Mouse (Mus musculus) hindbrain, embryonic 15.5 days (tissue): ENCODE results near the gene Siglech. TPM values are rescaled to one million over a fixed set of nuclear protein-coding genes. Genes with fewer than 3 reads are reported as not detected.
"Not testable (repeated sequence)": the region's sequence is repeated elsewhere in the genome, so short reads cannot be mapped to it uniquely, and the experiment has no call there.

Experiments used
- ATAC-seq: fragments of 200-750 bp; cut with Nextera tagmentation; 2 replicates; pipeline ENCODE4 v1.8.0; 2017; ENCODE audit warnings: low read depth, moderate number of reproducible peaks, moderate TSS enrichment; ENCODE audit not compliant: low FRiP score
- H3K27ac ChIP-seq: fragments of 300-500 bp; sonication (generic); replicated peaks from 2 replicates; pipeline ENCODE4 v1.5.1; 2015; ENCODE audit warnings: mild to moderate bottlenecking, inconsistent platforms
- H3K27me3 ChIP-seq: fragments of 300-500 bp; sonication (generic); 2 replicates; pipeline ENCODE4 v1.6.1; 2015; ENCODE audit warnings: control low read depth, inconsistent platforms
- H3K36me3 ChIP-seq: fragments of 300-500 bp; sonication (generic); 2 replicates; pipeline ENCODE4 v1.6.1; 2015; ENCODE audit warnings: control low read depth, inconsistent platforms
- H3K4me1 ChIP-seq: fragments of 300-500 bp; sonication (generic); replicated peaks from 2 replicates; pipeline ENCODE4 v1.6.1; 2015; ENCODE audit warnings: control low read depth, inconsistent platforms
- H3K4me2 ChIP-seq: fragments of 300-500 bp; sonication (generic); 2 replicates; pipeline ENCODE4 v1.6.1; 2015; ENCODE audit warnings: moderate library complexity, mild to moderate bottlenecking, inconsistent platforms
- H3K4me3 ChIP-seq: fragments of 300-500 bp; sonication (generic); 2 replicates; pipeline ENCODE4 v1.5.1; 2015; ENCODE audit warnings: mild to moderate bottlenecking, inconsistent platforms
- H3K9ac ChIP-seq: fragments of 300-500 bp; sonication (generic); 2 replicates; pipeline ENCODE4 v1.6.1; 2015; ENCODE audit warnings: inconsistent platforms
- H3K9me3 ChIP-seq: fragments of 300-500 bp; sonication (generic); 2 replicates; pipeline ENCODE4 v1.6.1; 2016; ENCODE audit warnings: control low read depth, inconsistent platforms
- WGBS: fragments of 180-500 bp; shearing (Covaris S2); methylation state at CpG from one replicate; pipeline ENCODE4 v1.1.7; 2015; 5-methylcytosine and 5-hydroxymethylcytosine counted together
- polyA plus RNA-seq: library from polyadenylated mRNA; unstranded; fragments of >200 nt; fragmentation: Nextera tagmentation; extraction: Ambion mirVana; gene quantifications from 2 replicates; pipeline ENCODE4 v1.2.1, GENCODE M21; 2015

Gene Siglech
- polyA plus RNA-seq, 1 experiment from 2014 or later = 2.2 TPM

DNA sequence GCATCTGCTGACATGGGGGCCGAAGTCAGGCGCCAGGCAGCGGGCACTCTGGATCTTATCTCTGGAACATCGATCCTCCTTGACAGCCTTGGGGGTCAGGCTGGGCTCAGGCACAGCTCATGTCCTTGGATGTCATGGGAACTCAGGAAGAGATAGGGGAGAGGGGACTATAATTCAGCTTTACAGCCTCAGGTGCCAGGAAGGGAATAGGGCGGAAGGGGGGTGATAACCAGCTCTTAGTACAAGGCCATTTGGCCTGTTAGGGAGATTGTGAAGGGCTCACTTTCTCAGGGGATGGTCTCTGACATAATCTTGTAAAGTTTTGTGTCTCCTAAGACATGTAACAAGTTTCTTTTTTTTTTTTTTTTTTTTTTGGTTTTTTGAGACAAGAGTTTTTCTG lies 22.6 kb downstream of the Siglech start:
- ATAC-seq, H3K9ac ChIP-seq, H3K4me2 ChIP-seq, H3K27ac ChIP-seq, H3K27me3 ChIP-seq, H3K9me3 ChIP-seq, H3K36me3 ChIP-seq, H3K4me3 ChIP-seq: not testable (repeated sequence)
- WGBS = 87% methylated on average over 5 of the region's 5 CpGs
- peaks cover 15% of the 10 kb centered on the region for H3K4me1 ChIP-seq

DNA sequence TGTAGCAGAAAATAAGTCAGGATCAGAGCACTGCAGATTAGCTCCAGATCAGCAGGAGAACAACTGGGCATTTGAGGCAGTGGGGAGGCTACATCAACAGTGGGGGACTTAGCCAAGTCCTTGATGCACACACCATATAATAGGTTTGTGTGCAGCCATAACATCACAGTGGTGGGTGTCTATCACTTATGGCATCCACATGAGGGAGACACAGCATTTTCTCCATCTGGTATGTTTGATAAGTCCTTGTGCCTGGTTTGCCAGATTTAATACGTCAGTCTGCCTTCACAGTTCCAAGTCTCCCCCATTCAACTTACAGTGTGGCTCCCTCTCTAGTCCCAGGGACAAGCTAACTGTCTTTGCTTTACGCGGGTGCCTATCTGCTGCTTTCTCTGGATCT lies 24.3 kb downstream of the Siglech start:
- ATAC-seq = no peak
- H3K9ac ChIP-seq = no peak overlapping the region

DNA sequence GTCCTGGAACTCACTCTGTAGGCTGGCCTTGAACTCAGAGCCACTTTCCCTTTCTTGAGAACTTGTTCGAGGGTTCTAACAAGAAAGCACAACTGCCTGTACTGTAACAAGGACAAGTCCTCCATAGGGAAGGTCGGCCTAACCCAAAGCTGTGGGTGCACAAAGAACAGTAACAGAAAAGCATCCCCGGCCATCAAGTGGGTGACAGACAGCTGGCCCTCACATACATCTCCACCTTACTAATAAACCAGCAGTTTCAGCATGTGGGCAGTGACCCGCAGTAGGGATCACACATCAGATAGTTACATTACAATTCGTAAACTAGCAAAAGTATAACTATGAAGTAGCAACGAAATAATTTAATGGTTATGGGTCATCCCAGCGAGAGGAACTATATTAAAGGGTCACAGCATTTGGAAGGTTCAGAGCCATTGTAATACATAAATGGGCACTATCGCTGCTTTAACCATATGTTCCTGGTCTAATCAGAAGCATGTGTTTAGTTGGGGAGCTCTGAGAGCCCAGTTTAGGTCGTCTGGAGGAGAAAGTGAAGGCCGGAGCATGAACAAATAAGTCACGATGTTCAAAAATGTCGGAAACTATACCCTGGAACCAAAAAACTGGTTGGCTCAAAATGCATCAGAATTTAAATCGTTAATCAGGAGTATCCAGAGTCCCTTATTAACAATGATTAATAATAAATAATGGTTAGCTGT lies 25.4 kb downstream of the Siglech start:
- peak; percentile 58 for ATAC-seq
- Histone ChIP-seq H3K27me3 (no peaks in the 10 kb centered on the region), H3K36me3 (peaks cover 23% of the 10 kb centered on the region), H3K9me3 (no peaks in the 10 kb centered on the region), H3K4me3 (peak overlapping the region; percentile 69), H3K4me2 (peak overlapping the region; percentile 68), H3K9ac (peak overlapping the region; percentile 83), H3K4me1 (peaks cover 16% of the 10 kb centered on the region), H3K27ac (peak overlapping the region; percentile 81)
- WGBS = 37% methylated on average over 13 of the region's 13 CpGs

More for the DNA sequence above, 24.3 kb downstream of the Siglech start:
- no peaks in the 10 kb centered on the region for H3K27me3 ChIP-seq
- no peak overlapping the region for H3K4me2 ChIP-seq
- no peak overlapping the region for H3K4me3 ChIP-seq
- 62% methylated on average over 3 of the region's 3 CpGs for WGBS
- no peak overlapping the region for H3K27ac ChIP-seq
- peaks cover 14% of the 10 kb centered on the region for H3K36me3 ChIP-seq
- peaks cover 16% of the 10 kb centered on the region for H3K4me1 ChIP-seq
- H3K9me3 ChIP-seq = no peaks in the 10 kb centered on the region

DNA sequence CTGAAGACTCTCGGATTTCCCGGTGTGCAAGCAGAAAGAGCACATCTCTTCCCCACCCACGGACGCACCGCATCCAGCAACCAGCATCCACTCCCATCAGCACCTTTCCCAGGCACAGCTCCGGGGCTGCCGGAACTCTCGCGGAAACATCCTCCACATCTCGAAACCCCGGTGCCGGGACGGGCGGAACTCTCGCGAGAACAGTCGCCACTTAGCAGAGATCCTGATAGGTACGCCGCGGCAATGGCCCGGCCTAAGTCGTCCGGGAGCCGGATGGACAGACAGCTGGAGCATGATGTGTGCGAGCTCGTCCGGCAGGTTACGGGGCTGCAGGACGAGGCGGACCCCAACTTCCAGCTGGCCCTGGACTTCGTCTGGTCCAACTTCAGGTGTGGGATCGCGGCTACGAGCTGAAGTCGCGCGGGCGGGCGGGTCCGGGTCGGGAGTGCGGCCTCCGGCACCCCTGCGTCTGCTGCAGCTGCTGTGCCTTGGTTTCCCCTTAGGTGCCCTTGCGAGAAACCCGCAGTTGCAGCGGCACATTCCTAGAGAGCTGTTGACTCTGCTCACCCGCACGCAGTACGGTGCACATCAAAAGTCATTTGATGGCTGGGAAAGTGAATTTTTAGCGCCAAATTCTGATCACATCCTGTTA lies 26.1 kb downstream of the Siglech start, which contains the start of gene Tubgcp5:
Gene Tubgcp5 (plus strand): TSS at position 203 of the 652 bp plus-strand sequence.
- ATAC-seq = peak; percentile 99
- Histone ChIP-seq H3K27me3 (no peaks in the 10 kb centered on the region), H3K9me3 (no peaks in the 10 kb centered on the region), H3K4me2 (peak within 1 kb of the TSS; percentile 68), H3K36me3 (peaks cover 27% of the 10 kb centered on the region), H3K9ac (peak within 1 kb of the TSS; percentile 83), H3K4me3 (peak within 1 kb of the TSS; percentile 69), H3K4me1 (peaks cover 16% of the 10 kb centered on the region), H3K27ac (peak within 1 kb of the TSS; percentile 81)
- WGBS = under 1% methylated on average over 51 of the region's 51 CpGs

DNA sequence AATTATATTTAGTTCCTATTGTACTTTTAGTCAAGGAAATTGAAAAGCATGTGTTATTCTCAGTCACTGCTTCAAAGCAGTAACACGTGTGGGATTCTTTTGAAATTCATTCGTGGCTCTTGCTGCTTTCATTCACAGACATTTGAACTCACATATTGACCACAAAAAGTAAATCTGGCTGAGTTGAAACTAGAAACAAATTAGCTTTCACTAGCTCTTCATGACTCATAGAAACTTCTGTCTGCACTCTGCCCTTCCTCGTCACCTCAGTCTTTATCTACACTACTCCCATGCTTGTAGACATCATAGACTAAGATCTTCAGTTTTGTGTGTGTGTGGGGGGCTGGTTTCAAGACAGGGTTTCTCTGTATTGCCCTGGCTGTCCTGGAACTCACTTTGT lies 32.0 kb downstream of the Siglech start:
- 91% methylated on average over 3 of the region's 3 CpGs for WGBS
- peaks cover 75% of the 10 kb centered on the region for H3K36me3 ChIP-seq
- no peak overlapping the region for H3K4me3 ChIP-seq
- no peak overlapping the region for H3K4me2 ChIP-seq
- no peak for ATAC-seq
- no peak overlapping the region for H3K27ac ChIP-seq
- H3K9me3 ChIP-seq = no peaks in the 10 kb centered on the region
- no peak overlapping the region for H3K9ac ChIP-seq
- H3K27me3 ChIP-seq = no peaks in the 10 kb centered on the region
- H3K4me1 ChIP-seq = peaks cover 7% of the 10 kb centered on the region

DNA sequence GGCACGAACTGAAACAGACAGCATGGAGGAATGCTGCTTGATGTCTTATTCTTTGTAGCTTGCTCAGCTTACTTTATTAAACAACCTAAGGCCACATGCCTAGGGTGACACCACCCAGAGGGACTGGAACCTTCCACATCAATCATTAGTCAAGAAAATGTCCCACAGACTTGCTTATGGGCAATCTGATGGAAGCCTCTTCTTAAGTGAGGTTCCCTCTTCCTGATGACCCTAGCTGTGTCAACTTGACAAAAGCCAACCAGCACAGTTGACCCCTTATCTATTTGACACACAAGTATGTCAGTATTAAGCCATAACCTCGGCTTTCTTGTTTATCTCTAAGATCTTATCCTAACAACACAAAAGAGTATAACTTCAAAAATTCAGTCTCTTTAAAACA lies 42.0 kb downstream of the Siglech start:
- no peak overlapping the region for H3K4me3 ChIP-seq
- no peak for ATAC-seq
- no peak overlapping the region for H3K4me2 ChIP-seq
- no peaks in the 10 kb centered on the region for H3K9me3 ChIP-seq
- H3K9ac ChIP-seq = no peak overlapping the region
- H3K4me1 ChIP-seq = no peaks in the 10 kb centered on the region
- WGBS = 96% methylated on average over 2 of the region's 2 CpGs
- H3K27me3 ChIP-seq = no peaks in the 10 kb centered on the region
- H3K36me3 ChIP-seq = peaks cover 72% of the 10 kb centered on the region
- H3K27ac ChIP-seq = no peak overlapping the region

DNA sequence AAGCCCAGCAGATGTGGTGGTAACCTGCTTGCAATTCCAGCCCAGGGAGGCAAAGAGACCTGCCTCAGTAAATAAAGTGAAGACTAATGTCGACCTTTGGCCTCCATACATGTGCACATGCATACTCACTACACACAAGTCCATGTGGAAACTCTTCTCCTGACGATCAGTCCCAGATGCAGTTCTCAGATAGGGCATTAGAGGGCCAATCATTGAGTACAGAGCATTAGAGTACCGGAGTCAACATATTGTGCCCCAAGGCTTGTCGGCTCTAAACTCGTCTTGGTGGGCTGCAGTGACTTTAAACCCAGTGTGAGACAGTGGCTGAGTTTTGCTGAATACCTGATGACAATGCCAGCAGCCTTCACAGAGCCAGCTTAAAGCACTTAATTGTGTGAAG lies 56.5 kb downstream of the Siglech start:
- 87% methylated on average over 5 of the region's 5 CpGs for WGBS
- peaks cover 82% of the 10 kb centered on the region for H3K36me3 ChIP-seq
- no peaks in the 10 kb centered on the region for H3K9me3 ChIP-seq
- H3K27ac ChIP-seq = no peak overlapping the region
- no peaks in the 10 kb centered on the region for H3K4me1 ChIP-seq
- no peaks in the 10 kb centered on the region for H3K27me3 ChIP-seq
- ATAC-seq = no peak
- H3K4me3 ChIP-seq = no peak overlapping the region
- no peak overlapping the region for H3K4me2 ChIP-seq
- H3K9ac ChIP-seq = no peak overlapping the region

DNA sequence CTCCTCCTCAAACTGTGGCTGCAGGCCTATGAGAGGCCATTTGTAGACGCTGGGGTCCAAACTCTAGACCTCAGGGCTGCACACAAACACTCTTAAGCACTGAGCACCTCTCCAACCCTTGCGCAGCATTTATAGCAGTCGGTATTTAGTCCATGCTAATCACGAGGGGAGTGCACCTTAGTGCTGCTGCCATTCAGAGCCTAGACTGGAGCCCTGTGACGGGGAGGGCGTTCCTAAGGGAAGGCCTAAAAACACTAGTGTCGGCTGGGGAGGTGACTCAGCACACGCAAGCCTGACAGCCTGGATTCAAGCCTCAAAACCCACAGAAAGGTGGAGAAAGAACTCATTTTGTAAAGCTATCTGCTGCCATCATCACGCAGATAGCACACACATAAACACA lies 59.6 kb downstream of the Siglech start:
- no peaks in the 10 kb centered on the region for H3K4me1 ChIP-seq
- no peak overlapping the region for H3K4me2 ChIP-seq
- no peak overlapping the region for H3K4me3 ChIP-seq
- ATAC-seq = no peak
- H3K27ac ChIP-seq = no peak overlapping the region
- H3K9ac ChIP-seq = no peak overlapping the region
- no peaks in the 10 kb centered on the region for H3K27me3 ChIP-seq
- no peaks in the 10 kb centered on the region for H3K9me3 ChIP-seq
- H3K36me3 ChIP-seq = peaks cover 68% of the 10 kb centered on the region
- WGBS = 94% methylated on average over 9 of the region's 9 CpGs

Other genes starting within 250 kb of the Siglech start
- gene Tubgcp5, start 26.0 kb downstream of the Siglech start, polyA plus RNA-seq = 35.7 and 38.2 TPM in 2 replicates
- 46.7 and 51.3 TPM in 2 replicates for gene Cyfip1, start 73.6 kb downstream of the Siglech start, polyA plus RNA-seq
- 35.7 and 40.2 TPM in 2 replicates for gene Nipa2, start 194.3 kb downstream of the Siglech start, polyA plus RNA-seq